ENCODE assay signal across 14 mouse cellular contexts in the genomic region with DNA sequence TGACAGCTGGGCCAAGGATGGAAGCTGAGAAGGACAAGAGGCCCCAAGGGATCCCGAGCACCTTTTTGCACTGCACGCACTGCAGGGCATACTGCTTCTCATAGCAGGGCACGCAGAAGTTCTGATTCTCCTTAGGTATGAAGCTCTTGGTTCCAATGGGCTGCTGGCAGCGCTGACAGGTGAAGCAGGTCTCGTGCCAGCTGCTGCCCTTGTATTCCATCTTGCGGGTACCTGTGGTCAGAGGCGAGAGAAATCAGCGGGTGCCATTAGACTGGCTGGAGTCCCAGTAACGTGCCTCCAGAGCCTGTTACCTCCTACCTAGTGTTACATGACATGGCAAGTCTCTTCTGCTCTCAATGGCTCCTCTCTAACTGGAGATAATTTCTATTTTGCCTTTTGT.
"Had no signal": no experiment of that assay in that cellular context is flagged by ENCODE, and none has a peak within 500 bp of the region (broad histone marks: within the 10 kb centered on the region; RNA-seq: fewer than 3 reads in every experiment).

No protein-coding gene starts in this region.

- H3K27ac ChIP-seq: kidney, postnatal 0 days; limb, embryonic 15.5 days; liver, embryonic 12.5 days; midbrain, embryonic 10.5 days; neural tube, embryonic 15.5 days had no signal

- H3K27me3 ChIP-seq: limb, embryonic 15.5 days; liver, embryonic 12.5 days; neural tube, embryonic 15.5 days had no signal

- H3K9ac ChIP-seq: limb, embryonic 15.5 days; liver, embryonic 12.5 days; lung, embryonic 14.5 days; neural tube, embryonic 15.5 days had no signal

- H3K36me3 ChIP-seq: midbrain, embryonic 10.5 days had no signal

- DNase-seq: kidney, postnatal 36 days; lung, embryonic 14.5 days; lung, postnatal 10 days; lung, postnatal 4 days; midbrain, embryonic 14.5 days; right cerebral cortex, adult 18-20 months; right cerebral cortex, postnatal 25 days; thymus, postnatal 4 days had no signal

- H3K4me1 ChIP-seq: liver, embryonic 12.5 days; midbrain, embryonic 10.5 days; neural tube, embryonic 15.5 days had no signal

- H3K4me3 ChIP-seq: limb, embryonic 15.5 days; liver, embryonic 12.5 days; midbrain, embryonic 10.5 days; myocyte; neural tube, embryonic 15.5 days had no signal
